Mouse (Mus musculus) thymus, adult 2 months (tissue): ENCODE data around the gene Ankfn1. TPM values are rescaled to one million over a fixed set of nuclear protein-coding genes. Genes with fewer than 3 reads are reported as not detected.

ENCODE experiments used
- DNase-seq: peaks from one replicate; pipeline ENCODE4 v3.0.0; 2021
- H3K27ac ChIP-seq: fragments of 200-500 bp; 2 replicates; pipeline ENCODE4 v1.5.1; 2012; ENCODE audit warnings: low read length, control low read depth; ENCODE audit not compliant: control insufficient read depth, insufficient read depth
- H3K27me3 ChIP-seq: fragments of 200-500 bp; 2 replicates; pipeline ENCODE4 v1.6.1; 2012; ENCODE audit warnings: mild to moderate bottlenecking, low read length, moderate library complexity, mixed read lengths; ENCODE audit not compliant: control insufficient read depth, insufficient read depth
- H3K36me3 ChIP-seq: fragments of 200-500 bp; 2 replicates; pipeline ENCODE4 v1.6.1; 2012; ENCODE audit warnings: mild to moderate bottlenecking, low read length, moderate library complexity; ENCODE audit not compliant: control insufficient read depth, insufficient read depth
- H3K4me1 ChIP-seq: fragments of 200-500 bp; replicated peaks from 2 replicates; pipeline ENCODE4 v1.6.1; 2012; ENCODE audit warnings: low read length; ENCODE audit not compliant: control insufficient read depth, insufficient read depth
- H3K4me3 ChIP-seq: fragments of 200-500 bp; 2 replicates; pipeline ENCODE4 v1.5.1; 2012; ENCODE audit warnings: mild to moderate bottlenecking, low read length, control low read depth, moderate library complexity; ENCODE audit not compliant: control insufficient read depth, insufficient read depth
- CTCF ChIP-seq: fragments of 200-500 bp; IDR thresholded peaks from 2 replicates; pipeline ENCODE4 v1.5.1; 2012; ENCODE audit warnings: mild to moderate bottlenecking, control low read depth, low read length, moderate library complexity, borderline replicate concordance; ENCODE audit not compliant: control insufficient read depth, poor library complexity, insufficient read depth; ENCODE audit errors: extremely low read depth
- POLR2A ChIP-seq: fragments of 200-500 bp; IDR thresholded peaks from 2 replicates; pipeline ENCODE4 v1.6.1; 2012; ENCODE audit warnings: mild to moderate bottlenecking, low read length, control low read depth, moderate library complexity; ENCODE audit not compliant: control insufficient read depth, poor library complexity, insufficient read depth; ENCODE audit errors: extremely low read depth
- WGBS: fragments of 180-500 bp; shearing (Covaris S2); methylation state at CpG from one replicate; pipeline ENCODE4 v1.1.7; 2018; 5-methylcytosine and 5-hydroxymethylcytosine counted together
- polyA plus RNA-seq: library from polyadenylated mRNA; depleted of rRNA; stranded (reverse); fragments of >200 nt; gene quantifications from 2 replicates; pipeline ENCODE4 v1.2.3, GENCODE M21; 2012

Gene Ankfn1
- polyA plus RNA-seq, 1 experiment, result 0.07 TPM

- H3K4me1 ChIP-seq, result no peaks in the 10 kb centered on the region
- H3K4me3 ChIP-seq, result no peak overlapping the region
- H3K27ac ChIP-seq, result no peak overlapping the region
- WGBS, result 61% methylated on average over 18 of the region's 18 CpGs
- no peak for TF ChIP-seq CTCF
- TF ChIP-seq POLR2A, result no peak
- no peaks in the 10 kb centered on the region for H3K27me3 ChIP-seq
- no peak for DNase-seq
- no peaks in the 10 kb centered on the region for H3K36me3 ChIP-seq
Measured at GRCm38 (mm10) chr11:89696431-89697403, 80.7 kb downstream of the Ankfn1 start.

- no peaks in the 10 kb centered on the region for H3K4me1 ChIP-seq
- 86% methylated on average over 4 of the region's 4 CpGs for WGBS
- TF ChIP-seq CTCF, result no peak
- TF ChIP-seq POLR2A, result no peak
- no peak overlapping the region for H3K4me3 ChIP-seq
- no peaks in the 10 kb centered on the region for H3K36me3 ChIP-seq
- H3K27ac ChIP-seq, result no peak overlapping the region
- DNase-seq, result no peak
- no peaks in the 10 kb centered on the region for H3K27me3 ChIP-seq
Measured at GRCm38 (mm10) chr11:89693686-89694085, 83.8 kb downstream of the Ankfn1 start.

- WGBS, result 82% methylated on average over 2 of the region's 2 CpGs
- no peaks in the 10 kb centered on the region for H3K4me1 ChIP-seq
- no peaks in the 10 kb centered on the region for H3K36me3 ChIP-seq
- no peaks in the 10 kb centered on the region for H3K27me3 ChIP-seq
- H3K4me3 ChIP-seq, result no peak overlapping the region
- no peak for DNase-seq
- H3K27ac ChIP-seq, result no peak overlapping the region
- TF ChIP-seq POLR2A (no peak), CTCF (no peak)
Measured at GRCm38 (mm10) chr11:89676922-89677321, 100.5 kb downstream of the Ankfn1 start.

GRCm38 (mm10) chr11:89673916-89674507 lies 103.4 kb downstream of the Ankfn1 start:
- 33% methylated on average over 1 of the region's 1 CpGs for WGBS
- DNase-seq, result no peak
- TF ChIP-seq POLR2A (no peak), CTCF (no peak)
- Histone ChIP-seq H3K27me3 (no peaks in the 10 kb centered on the region), H3K27ac (no peak overlapping the region), H3K36me3 (no peaks in the 10 kb centered on the region), H3K4me1 (no peaks in the 10 kb centered on the region), H3K4me3 (no peak overlapping the region)

- no peak for TF ChIP-seq CTCF
- no peak for TF ChIP-seq POLR2A
- Histone ChIP-seq H3K36me3 (no peaks in the 10 kb centered on the region), H3K27me3 (no peaks in the 10 kb centered on the region), H3K4me3 (no peak overlapping the region), H3K27ac (no peak overlapping the region), H3K4me1 (no peaks in the 10 kb centered on the region)
- 78% methylated on average over 3 of the region's 3 CpGs for WGBS
- DNase-seq, result no peak
Measured at GRCm38 (mm10) chr11:89672510-89673085, 104.9 kb downstream of the Ankfn1 start.

- H3K36me3 ChIP-seq, result no peaks in the 10 kb centered on the region
- 91% methylated on average over 14 of the region's 14 CpGs for WGBS
- DNase-seq, result no peak
- no peaks in the 10 kb centered on the region for H3K4me1 ChIP-seq
- H3K4me3 ChIP-seq, result no peak overlapping the region
- no peak for TF ChIP-seq CTCF
- TF ChIP-seq POLR2A, result no peak
- H3K27me3 ChIP-seq, result no peaks in the 10 kb centered on the region
- no peak overlapping the region for H3K27ac ChIP-seq
Measured at GRCm38 (mm10) chr11:89665170-89665880, 112.1 kb downstream of the Ankfn1 start.
